Mouse (Mus musculus) stomach, postnatal 0 days (tissue): ENCODE measurements around the gene Tmem252.

Experiments used
- CTCF ChIP-seq: IDR thresholded peaks from 2 replicates; pipeline ENCODE4 v1.5.1; 2016; ENCODE audit warnings: antibody characterized with exemption, low read depth, mild to moderate bottlenecking, moderate library complexity
- EP300 ChIP-seq: optimal IDR thresholded peaks from 2 replicates; pipeline ENCODE3; 2016; ENCODE audit warnings: antibody characterized with exemption

GRCm38 (mm10) chr19:24718021-24718420 lies 44.2 kb downstream of the Tmem252 start:
- no peak for TF ChIP-seq CTCF
- TF ChIP-seq EP300: no peak
